Mouse (Mus musculus) embryonic facial prominence, embryonic 10.5 days (tissue): ENCODE data around the gene Cybrd1. TPM values are rescaled to one million over a fixed set of nuclear protein-coding genes. Genes with fewer than 3 reads are reported as not detected.

Experiments used
- DNase-seq: peaks from one replicate; pipeline ENCODE4 v3.0.0-alpha.2; 2017; ENCODE audit warnings: low spot score
- H3K27ac ChIP-seq: fragments of 300-500 bp; sonication (generic); replicated peaks from 2 replicates; pipeline ENCODE4 v1.5.1; 2016; ENCODE audit warnings: mild to moderate bottlenecking
- H3K27me3 ChIP-seq: fragments of 300-500 bp; sonication (generic); replicated peaks from 2 replicates; pipeline ENCODE4 v1.6.1; 2016; ENCODE audit warnings: low read depth, mild to moderate bottlenecking; ENCODE audit not compliant: poor library complexity, severe bottlenecking
- H3K36me3 ChIP-seq: fragments of 300-500 bp; sonication (generic); replicated peaks from 2 replicates; pipeline ENCODE4 v1.6.1; 2016; ENCODE audit warnings: mild to moderate bottlenecking, moderate library complexity
- H3K4me1 ChIP-seq: fragments of 300-500 bp; sonication (generic); 2 replicates; pipeline ENCODE4 v1.6.1; 2016
- H3K4me3 ChIP-seq: fragments of 300-500 bp; sonication (generic); 2 replicates; pipeline ENCODE4 v1.5.1; 2016; ENCODE audit warnings: mild to moderate bottlenecking, moderate library complexity
- H3K9me3 ChIP-seq: fragments of 300-500 bp; sonication (generic); 2 replicates; pipeline ENCODE4 v1.6.1; 2016; ENCODE audit warnings: mild to moderate bottlenecking
- WGBS: fragments of 180-500 bp; shearing (Covaris S2); methylation state at CpG from one replicate; pipeline ENCODE4 v1.1.7; 2016; 5-methylcytosine and 5-hydroxymethylcytosine counted together
- polyA plus RNA-seq: library from polyadenylated mRNA; unstranded; fragments of >200 nt; fragmentation: Nextera tagmentation; extraction: Ambion mirVana; gene quantifications from 2 replicates; pipeline ENCODE4 v1.2.1, GENCODE M21; 2016

Cybrd1 gene
- polyA plus RNA-seq, 1 experiment from 2014 or later = 0.83 TPM

DNA sequence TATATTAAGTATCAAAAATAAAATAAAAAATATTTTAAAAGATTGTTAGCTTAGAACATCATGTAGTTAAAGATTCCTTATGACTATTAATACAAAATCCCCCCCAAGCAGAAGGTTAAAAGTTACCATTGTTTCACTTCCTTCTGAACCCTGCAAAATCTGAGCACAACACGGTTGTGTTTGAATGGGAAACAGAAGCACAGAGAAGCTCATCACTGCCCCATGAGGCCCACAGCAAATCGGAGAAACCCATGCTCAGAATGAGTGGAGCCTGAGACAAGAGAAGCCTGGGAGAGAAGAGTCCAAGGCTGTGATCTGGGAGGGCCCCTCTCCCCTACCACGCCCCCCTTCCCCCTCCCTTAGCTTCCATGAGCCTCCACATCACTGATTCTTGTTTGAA is 13.0 kb upstream of the Cybrd1 start:
- WGBS = 68% methylated on average over 3 of the region's 3 CpGs
- peaks cover 6% of the 10 kb centered on the region; the same call in 1 of the 2 replicates for H3K4me1 ChIP-seq
- no peak for DNase-seq
- H3K27me3 ChIP-seq = no peaks in the 10 kb centered on the region
- H3K36me3 ChIP-seq = peaks cover 9% of the 10 kb centered on the region
- no peak overlapping the region for H3K27ac ChIP-seq
- no peak overlapping the region for H3K4me3 ChIP-seq
- H3K9me3 ChIP-seq = no peaks in the 10 kb centered on the region

DNA sequence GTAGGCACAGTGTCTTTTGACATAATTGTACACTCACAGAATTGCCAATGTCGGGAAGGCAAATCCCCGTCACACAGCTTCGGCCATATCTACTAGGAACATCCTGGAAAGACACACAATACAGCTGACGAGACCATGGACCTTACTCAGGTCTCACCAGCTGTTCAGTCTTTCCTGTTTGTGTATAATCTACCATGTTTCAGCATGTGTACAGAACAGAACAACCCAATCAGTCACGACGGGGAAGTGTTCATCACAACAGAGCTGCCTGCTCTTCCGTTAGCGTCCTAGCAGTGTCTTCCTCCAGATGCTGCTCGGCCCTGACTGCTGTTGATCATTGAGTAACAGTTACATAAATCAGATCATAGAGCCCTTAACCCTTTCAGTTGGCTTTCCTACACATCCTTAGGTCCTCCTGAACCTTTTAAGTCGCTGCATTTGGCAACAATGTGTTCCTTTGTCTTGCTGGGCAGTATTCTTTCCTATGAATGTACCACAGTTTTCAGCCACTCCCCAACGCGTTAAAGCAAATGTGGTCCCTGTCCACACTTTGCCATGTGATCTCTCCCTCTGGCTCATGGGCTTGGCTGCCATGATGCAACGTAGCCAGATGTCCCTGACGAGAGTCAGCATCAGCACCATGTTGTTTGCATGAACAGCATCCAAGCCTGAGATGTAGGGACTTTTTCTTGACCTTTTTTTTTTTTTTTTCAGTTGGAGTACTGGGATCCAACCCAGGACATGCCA is 12.1 kb upstream of the Cybrd1 start:
- 86% methylated on average over 14 of the region's 14 CpGs for WGBS
- DNase-seq = no peak
- Histone ChIP-seq H3K9me3 (no peaks in the 10 kb centered on the region), H3K4me1 (peaks cover 6% of the 10 kb centered on the region; the same call in 1 of the 2 replicates), H3K27ac (no peak overlapping the region), H3K27me3 (no peaks in the 10 kb centered on the region), H3K36me3 (peaks cover 6% of the 10 kb centered on the region), H3K4me3 (no peak overlapping the region)

DNA sequence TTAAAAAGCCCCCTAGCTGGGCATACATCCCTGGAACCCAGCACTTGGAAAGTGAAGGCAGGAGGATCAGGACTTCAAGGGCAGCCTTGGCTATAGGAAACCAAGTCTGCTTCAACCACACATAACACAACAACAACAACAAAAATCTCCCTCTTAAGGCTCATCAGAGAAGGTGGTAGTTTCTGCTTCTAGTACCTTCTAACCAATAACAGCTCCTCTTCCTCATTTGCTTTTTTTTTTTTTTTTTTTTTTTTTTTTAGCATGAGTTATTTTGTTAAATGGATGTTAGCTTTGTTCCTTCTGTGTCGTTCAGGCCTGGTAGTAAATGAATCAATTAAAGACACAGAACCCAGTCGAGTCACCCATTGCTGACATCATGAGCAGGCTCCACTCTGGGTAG is 10.5 kb upstream of the Cybrd1 start:
- no peaks in the 10 kb centered on the region for H3K27me3 ChIP-seq
- 73% methylated on average over 2 of the region's 2 CpGs for WGBS
- DNase-seq = no peak
- H3K27ac ChIP-seq = no peak overlapping the region
- peaks cover 6% of the 10 kb centered on the region; the same call in 1 of the 2 replicates for H3K4me1 ChIP-seq
- no peaks in the 10 kb centered on the region for H3K36me3 ChIP-seq
- H3K4me3 ChIP-seq = no peak overlapping the region
- no peaks in the 10 kb centered on the region for H3K9me3 ChIP-seq

DNA sequence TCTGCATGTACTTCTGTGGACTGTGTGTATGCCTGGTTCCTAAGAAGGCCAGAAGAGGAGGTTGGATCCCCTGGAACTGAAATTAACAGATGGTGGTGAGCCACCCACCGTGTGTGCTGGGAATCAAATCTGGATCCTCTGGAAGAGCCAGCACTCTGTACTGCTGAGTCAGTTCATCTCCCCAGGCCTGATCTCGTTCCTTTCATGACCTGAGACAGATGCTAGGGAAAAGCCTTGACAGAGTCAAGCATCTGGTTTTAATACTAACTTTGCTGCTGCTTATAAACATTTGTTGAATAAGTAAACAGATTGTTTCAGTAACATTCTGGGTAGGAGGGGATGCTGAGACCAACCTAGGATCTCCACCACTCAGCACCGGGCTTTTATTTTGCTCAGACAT is 9.2 kb upstream of the Cybrd1 start:
- H3K27ac ChIP-seq = no peak overlapping the region
- no peaks in the 10 kb centered on the region for H3K36me3 ChIP-seq
- H3K4me1 ChIP-seq = peaks cover 6% of the 10 kb centered on the region; the same call in 1 of the 2 replicates
- WGBS = 63% methylated on average over 3 of the region's 3 CpGs
- no peak overlapping the region for H3K4me3 ChIP-seq
- H3K27me3 ChIP-seq = no peaks in the 10 kb centered on the region
- no peaks in the 10 kb centered on the region for H3K9me3 ChIP-seq
- DNase-seq = no peak

DNA sequence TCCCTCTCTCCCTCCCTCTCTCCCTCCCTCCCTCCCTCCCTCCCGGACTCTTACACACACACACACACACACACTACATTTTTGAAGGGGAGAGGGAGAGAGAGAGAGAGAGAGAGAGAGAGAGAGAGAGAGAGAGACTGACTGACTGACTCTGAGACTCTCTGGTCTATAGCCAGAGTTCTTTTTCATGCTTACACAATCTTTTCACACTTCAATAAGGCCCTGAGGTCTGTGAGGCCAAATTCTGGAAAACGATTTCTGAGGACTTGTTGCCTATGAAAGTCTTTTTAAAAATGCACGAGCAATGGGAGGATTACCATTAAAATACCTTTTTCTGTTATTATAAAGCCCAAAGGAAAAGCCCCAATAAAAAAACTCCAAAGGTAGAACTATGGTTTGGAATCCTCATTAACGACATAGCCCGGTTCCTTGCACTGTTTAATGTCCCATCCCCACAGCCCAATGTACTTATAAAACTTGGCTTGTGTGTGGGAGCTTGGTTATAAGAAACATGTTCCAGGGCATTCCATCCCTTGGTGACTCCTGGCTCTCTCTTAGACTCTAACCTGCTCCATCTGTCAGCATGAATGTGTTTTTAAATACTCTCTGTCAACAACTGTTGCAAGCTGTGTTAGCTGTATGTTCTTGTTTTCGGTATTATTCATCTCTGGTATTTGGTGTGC is 4.1 kb upstream of the Cybrd1 start:
- H3K4me3 ChIP-seq = no peak overlapping the region
- peaks cover 22% of the 10 kb centered on the region for H3K27me3 ChIP-seq
- no peak overlapping the region for H3K27ac ChIP-seq
- 85% methylated on average over 6 of the region's 6 CpGs for WGBS
- peaks cover 13% of the 10 kb centered on the region for H3K4me1 ChIP-seq
- H3K36me3 ChIP-seq = no peaks in the 10 kb centered on the region
- H3K9me3 ChIP-seq = no peaks in the 10 kb centered on the region; the same call in 1 of the 2 replicates
- no peak for DNase-seq

DNA sequence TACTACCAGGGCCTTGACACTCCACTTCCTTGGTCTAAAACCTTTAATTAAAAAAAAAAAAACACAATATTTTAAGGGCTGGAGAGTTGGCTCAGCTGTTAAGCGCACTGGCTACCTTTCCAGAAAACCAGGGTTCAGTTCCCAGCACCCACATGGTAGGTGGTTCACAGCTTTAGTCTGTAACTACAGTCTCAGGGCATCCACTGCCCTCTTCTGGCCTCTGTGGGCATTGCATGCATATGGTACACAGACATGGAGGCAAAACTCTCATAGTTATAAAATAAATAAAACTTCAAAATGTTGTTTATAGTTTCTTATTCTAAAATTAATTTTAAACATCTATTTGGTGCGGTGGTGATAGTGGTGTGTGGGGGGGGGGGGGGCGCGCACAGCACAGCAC is 1.6 kb upstream of the Cybrd1 start:
- H3K4me3 ChIP-seq = no peak overlapping the region
- H3K4me1 ChIP-seq = peaks cover 15% of the 10 kb centered on the region
- H3K27me3 ChIP-seq = peaks cover 46% of the 10 kb centered on the region

DNA sequence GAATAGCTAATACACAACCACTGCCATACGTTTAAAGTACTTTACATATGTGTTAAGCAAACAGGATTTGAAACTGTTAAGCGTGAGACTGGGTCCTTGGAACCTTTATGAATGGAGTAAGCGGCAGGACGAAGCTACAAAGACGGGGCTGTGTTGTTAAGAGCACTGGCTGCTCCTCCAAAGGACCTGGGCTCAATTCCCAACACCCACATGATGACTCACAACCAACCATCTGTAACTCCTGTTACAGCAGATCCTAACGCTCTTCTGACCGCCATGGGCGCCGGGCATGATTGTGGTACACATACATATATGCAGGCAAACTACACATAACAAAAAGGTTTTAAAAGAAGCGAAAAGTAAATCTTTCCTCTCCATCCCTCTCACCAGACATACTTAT is 3.1 kb downstream of the Cybrd1 start:
- no peaks in the 10 kb centered on the region for H3K36me3 ChIP-seq
- H3K27ac ChIP-seq = no peak overlapping the region
- WGBS = 86% methylated on average over 10 of the region's 10 CpGs
- peaks cover 46% of the 10 kb centered on the region for H3K27me3 ChIP-seq
- no peak for DNase-seq
- H3K9me3 ChIP-seq = no peaks in the 10 kb centered on the region; the same call in 1 of the 2 replicates
- peaks cover 19% of the 10 kb centered on the region for H3K4me1 ChIP-seq
- H3K4me3 ChIP-seq = no peak overlapping the region

More for the DNA sequence above, 1.6 kb upstream of the Cybrd1 start:
- WGBS = 93% methylated on average over 4 of the region's 4 CpGs
- DNase-seq = no peak
- Histone ChIP-seq H3K36me3 (no peaks in the 10 kb centered on the region), H3K9me3 (no peaks in the 10 kb centered on the region; the same call in 1 of the 2 replicates), H3K27ac (no peak overlapping the region)

DNA sequence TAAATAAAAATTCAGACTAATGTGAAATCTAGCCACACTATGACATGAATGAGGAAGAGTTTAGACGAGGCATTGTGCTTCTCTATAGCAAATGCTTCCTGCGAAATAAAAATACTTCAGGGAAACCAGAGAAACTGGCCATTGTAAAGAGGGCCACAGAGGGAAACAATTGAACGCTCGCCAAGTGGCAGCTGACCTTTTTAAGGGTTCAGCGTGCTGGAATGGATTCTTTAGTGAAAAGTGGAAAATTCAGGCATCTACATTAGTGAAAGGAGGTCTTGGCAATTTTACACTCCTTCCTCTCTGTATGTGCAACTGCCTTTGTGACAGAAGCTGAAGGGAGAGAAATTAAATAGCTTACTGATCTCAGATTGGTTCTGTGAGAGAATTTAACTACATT is 3.7 kb downstream of the Cybrd1 start:
- Histone ChIP-seq H3K9me3 (no peaks in the 10 kb centered on the region), H3K36me3 (no peaks in the 10 kb centered on the region), H3K4me3 (no peak overlapping the region), H3K27ac (no peak overlapping the region), H3K27me3 (peaks cover 46% of the 10 kb centered on the region), H3K4me1 (peaks cover 19% of the 10 kb centered on the region)
- no peak for DNase-seq
- 47% methylated on average over 5 of the region's 5 CpGs for WGBS

DNA sequence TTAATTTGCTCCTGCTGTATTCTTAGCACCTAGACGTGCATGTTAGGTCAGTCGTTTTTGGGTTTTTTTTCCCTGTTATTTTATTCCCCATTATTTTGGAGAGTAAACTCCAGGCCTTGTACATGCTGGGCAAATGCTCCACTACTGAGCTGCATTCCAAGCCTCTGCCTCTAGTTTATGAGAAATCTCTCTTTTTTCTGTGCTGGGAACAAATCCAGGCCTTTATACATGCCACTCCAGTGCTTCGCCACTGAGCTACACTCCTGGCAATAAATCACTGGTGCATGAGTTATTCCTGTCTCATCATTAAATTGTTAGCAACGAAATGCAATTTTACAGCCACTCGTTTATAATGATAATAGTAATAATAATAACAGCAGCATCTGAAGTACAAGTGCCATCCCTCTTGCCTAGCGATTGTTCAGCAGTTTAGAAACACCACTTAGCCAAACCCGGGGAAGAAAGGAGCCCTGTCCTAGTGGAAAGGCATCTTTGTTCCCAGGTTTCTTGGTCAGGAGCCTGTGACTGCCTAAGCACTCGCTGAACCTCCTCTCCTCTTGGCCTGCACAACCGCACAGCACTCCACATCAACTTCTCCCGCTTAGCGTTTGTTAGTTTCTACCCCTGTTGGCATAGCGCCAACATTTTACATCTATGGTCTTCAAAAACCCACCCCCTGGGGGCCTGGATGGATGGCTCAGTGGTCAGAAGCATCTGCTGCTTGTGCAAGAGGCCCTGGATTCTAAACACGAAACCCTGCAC is 4.7 kb downstream of the Cybrd1 start:
- DNase-seq = no peak
- WGBS = 84% methylated on average over 13 of the region's 13 CpGs
- Histone ChIP-seq H3K36me3 (no peaks in the 10 kb centered on the region), H3K27ac (no peak overlapping the region), H3K9me3 (no peaks in the 10 kb centered on the region), H3K4me3 (no peak overlapping the region), H3K27me3 (peaks cover 36% of the 10 kb centered on the region), H3K4me1 (peaks cover 17% of the 10 kb centered on the region)

DNA sequence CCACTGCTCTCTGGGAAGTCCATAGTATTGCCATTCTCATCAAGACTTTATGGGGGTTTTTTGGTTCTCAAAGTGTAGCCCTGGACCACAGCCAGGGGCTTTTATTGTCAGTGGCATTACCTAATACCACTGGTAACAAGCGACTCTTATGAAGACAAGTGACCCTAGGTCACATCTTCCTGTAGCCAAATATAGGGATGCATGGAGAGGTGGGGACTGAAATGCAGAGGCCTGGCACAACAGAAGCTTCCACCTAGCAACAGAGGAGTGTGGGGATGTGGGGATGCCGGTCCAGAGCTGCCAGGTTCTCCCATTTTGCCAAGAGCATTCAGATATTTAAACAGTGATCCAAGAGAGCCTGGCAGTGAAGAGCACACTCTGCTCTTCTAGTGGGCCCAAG is 5.9 kb downstream of the Cybrd1 start:
- WGBS = 75% methylated on average over 2 of the region's 2 CpGs
- Histone ChIP-seq H3K4me3 (no peak overlapping the region), H3K27me3 (peaks cover 25% of the 10 kb centered on the region), H3K9me3 (no peaks in the 10 kb centered on the region), H3K4me1 (peaks cover 6% of the 10 kb centered on the region), H3K27ac (no peak overlapping the region), H3K36me3 (no peaks in the 10 kb centered on the region)
- DNase-seq = no peak

DNA sequence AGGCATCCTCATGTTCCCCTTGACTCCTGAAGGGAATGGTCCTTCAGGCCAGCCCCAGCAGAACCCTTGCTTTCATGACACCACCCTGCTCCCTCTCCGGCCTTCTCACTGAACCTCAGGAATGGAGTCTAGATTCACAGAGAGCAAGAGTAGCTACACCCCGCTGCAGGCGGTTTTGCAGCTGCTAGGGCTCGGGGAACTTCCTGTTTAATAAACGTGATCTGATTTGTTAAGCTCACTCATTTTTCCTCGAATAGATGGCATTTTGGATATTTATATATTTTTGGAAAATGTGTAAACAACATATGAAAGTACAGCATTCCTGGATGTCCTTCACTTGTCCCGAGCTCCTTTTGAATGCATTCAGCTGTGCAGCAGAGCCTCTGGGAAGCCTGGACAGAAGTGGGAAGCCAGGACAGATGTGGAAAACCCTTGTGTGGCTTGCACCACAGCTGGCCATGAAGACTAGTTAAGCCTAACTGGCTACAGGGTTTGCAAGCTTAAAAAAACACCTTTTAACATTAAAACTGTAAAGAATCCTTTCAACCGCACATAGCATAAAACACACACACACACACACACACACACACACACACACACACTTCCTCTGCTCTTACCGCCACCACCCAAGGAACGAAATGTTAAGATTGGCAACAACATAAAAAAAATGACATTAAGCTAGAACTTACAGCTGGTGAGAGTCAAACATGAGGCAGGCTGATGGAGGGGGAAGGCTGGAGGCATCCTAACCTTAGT is 10.2 kb downstream of the Cybrd1 start:
- no peak overlapping the region for H3K27ac ChIP-seq
- no peak for DNase-seq
- H3K4me3 ChIP-seq = no peak overlapping the region
- H3K4me1 ChIP-seq = no peaks in the 10 kb centered on the region
- H3K27me3 ChIP-seq = no peaks in the 10 kb centered on the region
- H3K36me3 ChIP-seq = no peaks in the 10 kb centered on the region
- no peaks in the 10 kb centered on the region for H3K9me3 ChIP-seq
- WGBS = 82% methylated on average over 10 of the region's 10 CpGs

DNA sequence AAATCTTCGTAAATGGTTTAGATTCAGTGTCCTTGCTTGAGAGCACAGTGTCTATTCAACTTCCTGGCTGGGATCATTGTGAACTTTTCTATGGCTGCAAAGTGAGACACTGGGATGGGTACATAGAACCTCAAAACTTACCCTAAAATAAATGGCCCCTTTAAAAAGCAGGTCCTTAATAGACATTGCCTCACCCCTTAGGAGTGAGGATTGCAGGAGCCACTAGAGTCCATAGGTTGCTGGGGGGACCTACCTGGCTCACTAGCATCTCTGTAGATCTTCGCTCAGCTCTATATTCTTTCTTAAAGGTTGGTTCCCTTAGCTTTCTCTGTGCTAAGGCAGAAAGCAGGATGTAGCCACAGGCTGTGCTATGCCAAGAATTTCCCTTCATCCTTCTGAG is 12.6 kb downstream of the Cybrd1 start:
- no peak for DNase-seq
- Histone ChIP-seq H3K9me3 (no peaks in the 10 kb centered on the region), H3K4me3 (no peak overlapping the region), H3K27me3 (no peaks in the 10 kb centered on the region), H3K4me1 (no peaks in the 10 kb centered on the region), H3K36me3 (no peaks in the 10 kb centered on the region), H3K27ac (no peak overlapping the region)
- 93% methylated on average over 2 of the region's 2 CpGs for WGBS
